Mouse (Mus musculus) hindbrain, embryonic 16.5 days (tissue): ENCODE results near the gene Eef2k. TPM values are rescaled to one million over a fixed set of nuclear protein-coding genes. Genes with fewer than 3 reads are reported as not detected.

Experiments
- ATAC-seq: fragments of 200-750 bp; cut with Nextera tagmentation; 2 replicates; pipeline ENCODE4 v1.8.0; 2017; ENCODE audit warnings: moderate TSS enrichment, moderate library complexity
- H3K27ac ChIP-seq: fragments of 300-500 bp; sonication (generic); 2 replicates; pipeline ENCODE4 v1.5.1; 2014; ENCODE audit warnings: low read depth, mild to moderate bottlenecking, control low read depth, low read length, moderate library complexity
- H3K27me3 ChIP-seq: fragments of 300-500 bp; sonication (generic); replicated peaks from 2 replicates; pipeline ENCODE4 v1.6.1; 2014; ENCODE audit warnings: low read length; ENCODE audit not compliant: control insufficient read depth, insufficient read depth
- H3K36me3 ChIP-seq: fragments of 300-500 bp; sonication (generic); 2 replicates; pipeline ENCODE4 v1.6.1; 2014; ENCODE audit warnings: mild to moderate bottlenecking, low read length, moderate library complexity, mixed read lengths; ENCODE audit not compliant: control insufficient read depth, insufficient read depth
- H3K4me1 ChIP-seq: fragments of 300-500 bp; sonication (generic); 2 replicates; pipeline ENCODE4 v1.6.1; 2014; ENCODE audit warnings: low read depth, low read length; ENCODE audit not compliant: control insufficient read depth, insufficient read depth
- H3K4me2 ChIP-seq: fragments of 300-500 bp; sonication (generic); 2 replicates; pipeline ENCODE4 v1.6.1; 2014; ENCODE audit warnings: mild to moderate bottlenecking, low read length, control low read depth, moderate library complexity
- H3K4me3 ChIP-seq: fragments of 300-500 bp; sonication (generic); 2 replicates; pipeline ENCODE4 v1.5.1; 2014; ENCODE audit warnings: mild to moderate bottlenecking, low read length, control low read depth, moderate library complexity
- H3K9ac ChIP-seq: fragments of 300-500 bp; sonication (generic); 2 replicates; pipeline ENCODE4 v1.6.1; 2014; ENCODE audit warnings: low read depth, mild to moderate bottlenecking, control low read depth, low read length, moderate library complexity
- H3K9me3 ChIP-seq: fragments of 300-500 bp; sonication (generic); 2 replicates; pipeline ENCODE4 v1.6.1; 2014; ENCODE audit warnings: mild to moderate bottlenecking, low read length, moderate library complexity; ENCODE audit not compliant: control insufficient read depth
- WGBS: fragments of 180-500 bp; shearing (Covaris S2); extraction: QIAGEN DNeasy Blood & Tissue Kit; methylation state at CpG from one replicate; pipeline ENCODE4 v1.1.7; 2014; 5-methylcytosine and 5-hydroxymethylcytosine counted together
- polyA plus RNA-seq: library from polyadenylated mRNA; unstranded; fragments of >200 nt; fragmentation: Nextera tagmentation; extraction: Ambion mirVana; gene quantifications from 2 replicates; pipeline ENCODE4 v1.2.1, GENCODE M21; 2015

The Eef2k gene
- polyA plus RNA-seq, 1 experiment from 2014 or later = 37.4 TPM

- no peak overlapping the region for H3K9ac ChIP-seq
- H3K27me3 ChIP-seq = no peaks in the 10 kb centered on the region; the same call in 1 of the 2 replicates
- no peaks in the 10 kb centered on the region for H3K9me3 ChIP-seq
- ATAC-seq = no peak
- peaks cover 6% of the 10 kb centered on the region for H3K4me1 ChIP-seq
- 74% methylated on average over 2 of the region's 2 CpGs for WGBS
- H3K4me3 ChIP-seq = no peak overlapping the region
- H3K4me2 ChIP-seq = no peak overlapping the region
- H3K36me3 ChIP-seq = no peaks in the 10 kb centered on the region
- H3K27ac ChIP-seq = no peak overlapping the region
These were observed 2.8 kb upstream of the Eef2k start for GRCm38 (mm10) chr7:120839786-120840185.

GRCm38 (mm10) chr7:120843037-120843621 lies 498 bp downstream of the Eef2k start:
- H3K4me1 ChIP-seq = peaks cover 15% of the 10 kb centered on the region
- ATAC-seq = peak; percentile 86
- H3K9ac ChIP-seq = peak overlapping the region; percentile 83
- H3K36me3 ChIP-seq = no peaks in the 10 kb centered on the region
- H3K9me3 ChIP-seq = no peaks in the 10 kb centered on the region
- no peaks in the 10 kb centered on the region for H3K27me3 ChIP-seq
- WGBS = under 1% methylated on average over 39 of the region's 40 CpGs
- peak overlapping the region; percentile 66 for H3K4me3 ChIP-seq
- H3K4me2 ChIP-seq = peak overlapping the region; percentile 73
- peak overlapping the region; percentile 91 for H3K27ac ChIP-seq

GRCm38 (mm10) chr7:120843852-120844435 lies 1.3 kb downstream of the Eef2k start:
- WGBS = under 1% methylated on average over 16 of the region's 16 CpGs
- H3K27ac ChIP-seq = peak overlapping the region; percentile 91
- H3K9ac ChIP-seq = peak overlapping the region; percentile 83
- H3K4me1 ChIP-seq = peaks cover 15% of the 10 kb centered on the region
- no peaks in the 10 kb centered on the region for H3K36me3 ChIP-seq
- H3K4me3 ChIP-seq = peak overlapping the region; percentile 66
- no peaks in the 10 kb centered on the region for H3K9me3 ChIP-seq
- peak overlapping the region; percentile 73 for H3K4me2 ChIP-seq
- H3K27me3 ChIP-seq = no peaks in the 10 kb centered on the region
- ATAC-seq = peak; percentile 21

- Histone ChIP-seq H3K4me2 (peak overlapping the region; percentile 73), H3K9ac (0 out of 2 replicates have a peak overlapping the region, but pooled peaks have one; percentile 1), H3K27me3 (no peaks in the 10 kb centered on the region), H3K36me3 (no peaks in the 10 kb centered on the region), H3K9me3 (no peaks in the 10 kb centered on the region), H3K27ac (no peak overlapping the region), H3K4me1 (peaks cover 15% of the 10 kb centered on the region), H3K4me3 (peak overlapping the region; percentile 66)
- no peak for ATAC-seq
- 7% methylated on average over 9 of the region's 9 CpGs for WGBS
These were observed 2.1 kb downstream of the Eef2k start for GRCm38 (mm10) chr7:120844689-120845088.

- H3K4me2 ChIP-seq = no peak overlapping the region
- no peak overlapping the region for H3K4me3 ChIP-seq
- no peak for ATAC-seq
- WGBS = 87% methylated on average over 3 of the region's 3 CpGs
- peaks cover 27% of the 10 kb centered on the region for H3K4me1 ChIP-seq
- H3K9me3 ChIP-seq = no peaks in the 10 kb centered on the region
- no peaks in the 10 kb centered on the region for H3K27me3 ChIP-seq
- no peak overlapping the region for H3K9ac ChIP-seq
- no peak overlapping the region for H3K27ac ChIP-seq
- no peaks in the 10 kb centered on the region for H3K36me3 ChIP-seq
These were observed 6.3 kb downstream of the Eef2k start for GRCm38 (mm10) chr7:120848831-120849512.

- H3K4me3 ChIP-seq = no peak overlapping the region
- no peak for ATAC-seq
- H3K9ac ChIP-seq = no peak overlapping the region
- WGBS = 95% methylated on average over 3 of the region's 3 CpGs
- no peaks in the 10 kb centered on the region for H3K36me3 ChIP-seq
- no peaks in the 10 kb centered on the region for H3K27me3 ChIP-seq
- H3K4me2 ChIP-seq = no peak overlapping the region
- peaks cover 17% of the 10 kb centered on the region for H3K4me1 ChIP-seq
- no peaks in the 10 kb centered on the region for H3K9me3 ChIP-seq
- no peak overlapping the region for H3K27ac ChIP-seq
These were observed 7.5 kb downstream of the Eef2k start for GRCm38 (mm10) chr7:120850165-120850564.

- H3K27me3 ChIP-seq = no peaks in the 10 kb centered on the region
- H3K36me3 ChIP-seq = peaks cover 8% of the 10 kb centered on the region; the same call in 1 of the 2 replicates
- H3K4me2 ChIP-seq = no peak overlapping the region
- no peak overlapping the region for H3K9ac ChIP-seq
- H3K9me3 ChIP-seq = no peaks in the 10 kb centered on the region
- no peak for ATAC-seq
- WGBS = 88% methylated on average over 11 of the region's 11 CpGs
- H3K27ac ChIP-seq = no peak overlapping the region
- H3K4me3 ChIP-seq = no peak overlapping the region
- peaks cover 6% of the 10 kb centered on the region for H3K4me1 ChIP-seq
These were observed 17.2 kb downstream of the Eef2k start for GRCm38 (mm10) chr7:120859854-120860253.

- H3K4me1 ChIP-seq = peaks cover 13% of the 10 kb centered on the region
These were observed 18.3 kb downstream of the Eef2k start for GRCm38 (mm10) chr7:120860799-120861487.

More at GRCm38 (mm10) chr7:120860799-120861487, 18.3 kb downstream of the Eef2k start:
- H3K9me3 ChIP-seq = no peaks in the 10 kb centered on the region
- no peak overlapping the region for H3K4me2 ChIP-seq
- no peak overlapping the region for H3K9ac ChIP-seq
- H3K4me3 ChIP-seq = no peak overlapping the region
- H3K36me3 ChIP-seq = peaks cover 8% of the 10 kb centered on the region; the same call in 1 of the 2 replicates
- no peaks in the 10 kb centered on the region for H3K27me3 ChIP-seq
- H3K27ac ChIP-seq = no peak overlapping the region
- WGBS = 56% methylated on average over 10 of the region's 10 CpGs
- no peak for ATAC-seq
